Mouse (Mus musculus) kidney, adult 2 months (tissue): ENCODE results near the gene Fam214a.

Source experiments
- CTCF ChIP-seq: fragments of 200-500 bp; conservative IDR thresholded peaks from 2 replicates; pipeline ENCODE4 v1.5.1; 2011; ENCODE audit warnings: low read depth, mild to moderate bottlenecking, control low read depth, low read length, moderate library complexity, mixed read lengths; ENCODE audit not compliant: insufficient read depth, insufficient read length
- POLR2A ChIP-seq: fragments of 200-500 bp; IDR thresholded peaks from one replicate; pipeline ENCODE4 v1.6.1; 2011; ENCODE audit warnings: low read depth, low read length, control low read depth

- TF ChIP-seq POLR2A (no peak), CTCF (no peak)
Observed at GRCm38 (mm10) chr9:75041840-75042525, 89.3 kb downstream of the Fam214a start.
